In genomic region chr1:135670397-135671130, GRCm38 (mm10) we compare ENCODE assay signal across 7 mouse cellular contexts. TPM values are rescaled to one million over a fixed set of nuclear protein-coding genes. Genes with fewer than 3 reads are reported as not detected.
DNase-seq lines count a peak whose midpoint lies in the region; ATAC-seq lines count a peak whose summit lies in the region.

No protein-coding gene starts in this region.

- peak; percentile 90 for DNase-seq in adrenal gland, adult 2 months
- peak; percentile 89 for DNase-seq in embryo, embryonic 11 days
- peak; percentile 79 to 84 for DNase-seq in gastrocnemius, postnatal 36 days
- peak; percentile 89 to 95 for DNase-seq in left cerebral cortex, postnatal 25 days (ENCODE audit: low spot score in 2 of 2)
- DNase-seq in mesoderm, embryonic 11.5 days (ENCODE audit: low read depth, low spot score): peak; percentile 88
- DNase-seq in right cerebral cortex, postnatal 36 days (ENCODE audit: low spot score in 2 of 2): peak; percentile 79 to 83

- H3K4me2 ChIP-seq in intestine, embryonic 15.5 days (replicated peaks): peak overlapping the region; percentile 45; the same call in 1 of the 2 replicates

- ATAC-seq in intestine, embryonic 15.5 days: peak; percentile 80

- H3K36me3 ChIP-seq in intestine, embryonic 15.5 days: no peaks in the 10 kb centered on the region

- H3K27ac ChIP-seq in intestine, embryonic 15.5 days: 0 out of 2 replicates have a peak overlapping the region, but pooled peaks have one; percentile 27

- 11% methylated on average over 13 of the region's 13 CpGs for WGBS in intestine, embryonic 15.5 days

- H3K4me1 ChIP-seq in intestine, embryonic 15.5 days (replicated peaks): peaks cover 23% of the 10 kb centered on the region

- H3K27me3 ChIP-seq in intestine, embryonic 15.5 days (replicated peaks): no peaks in the 10 kb centered on the region

- intact Hi-C loops in gastrocnemius, postnatal 36 days (cut with DNase I): loop anchor here (1.0 to 2.0 kb wide), 2 partner anchors 124 to 210 kb away; no protein-coding TSS in a partner anchor
- intact Hi-C loops in left cerebral cortex, postnatal 25 days (cut with DNase I): loop anchor here (1.0 to 2.0 kb wide), 3 partner anchors 86 to 210 kb away; no protein-coding TSS in a partner anchor

- no peak overlapping the region for H3K9ac ChIP-seq in intestine, embryonic 15.5 days

- no peaks in the 10 kb centered on the region for H3K9me3 ChIP-seq in intestine, embryonic 15.5 days

- H3K4me3 ChIP-seq in intestine, embryonic 15.5 days (replicated peaks): no peak overlapping the region

RNA-seq across cellular contexts. Expression of gene Csrp1, which starts 49.3 kb away (rescaled TPM):
- total RNA-seq in adrenal gland, adult 2 months (2021): 100 to 1,000 TPM in 1 of 2 experiments, 10 to 100 TPM in 1; 68.0 to 133 TPM
- polyA plus RNA-seq in adrenal gland, adult 2 months (2012; rRNA removed): 65.7 and 70.2 TPM in 2 replicates
- 10 to 100 TPM; 18.1 to 22.8 TPM for total RNA-seq in gastrocnemius, postnatal 36 days (2021)
- polyA plus RNA-seq in intestine, embryonic 15.5 days (2015; fragmentation: Nextera tagmentation; extraction: Ambion mirVana): 203 and 215 TPM in 2 replicates
- 100 to 1,000 TPM; 179 to 206 TPM for total RNA-seq in left cerebral cortex, postnatal 25 days (2021)
